Mouse (Mus musculus) MEL (cell line): Measurements from ENCODE around the gene Cuta.

Source experiments
- CTCF ChIP-seq, 3 experiments: IDR thresholded peaks in 2 of 3; conservative IDR thresholded peaks in 1 of 3; 2 replicates each; pipeline ENCODE4 v1.5.1; 2011 to 2012; ENCODE audit warnings: low read length in 3 of 3, low read depth in 2 of 3, mild to moderate bottlenecking in 2 of 3, improper control_type of control experiment in 1 of 3, inconsistent platforms in 1 of 3, mixed read lengths in 1 of 3, moderate library complexity in 1 of 3; ENCODE audit not compliant: control insufficient read depth in 1 of 3, insufficient read depth in 1 of 3, poor library complexity in 1 of 3, severe bottlenecking in 1 of 3
- HCFC1 ChIP-seq: IDR thresholded peaks from 2 replicates; pipeline ENCODE4 v1.6.1; 2012; ENCODE audit warnings: low read depth, mild to moderate bottlenecking, inconsistent platforms, low read length, improper control_type of control experiment, moderate library complexity
- POLR2A ChIP-seq, 2 experiments: IDR thresholded peaks; 2 replicates each; pipeline ENCODE4 v1.6.1; 2011 to 2012; ENCODE audit warnings: low read length in 2 of 2, mild to moderate bottlenecking in 2 of 2, control low read depth in 1 of 2, improper control_type of control experiment in 1 of 2, low read depth in 1 of 2, moderate library complexity in 1 of 2; ENCODE audit not compliant: control insufficient read depth in 1 of 2, insufficient read depth in 1 of 2, poor library complexity in 1 of 2
- POLR2AphosphoS5 ChIP-seq: IDR thresholded peaks from 2 replicates; pipeline ENCODE4 v1.6.1; 2012; ENCODE audit warnings: low read depth, borderline replicate concordance, mild to moderate bottlenecking, inconsistent platforms, low read length, moderate library complexity, mixed read lengths
- ZKSCAN1 ChIP-seq: IDR thresholded peaks from 2 replicates; pipeline ENCODE4 v1.6.1; 2012; ENCODE audit warnings: low read depth, mild to moderate bottlenecking, inconsistent platforms, low read length, improper control_type of control experiment, moderate library complexity

DNA sequence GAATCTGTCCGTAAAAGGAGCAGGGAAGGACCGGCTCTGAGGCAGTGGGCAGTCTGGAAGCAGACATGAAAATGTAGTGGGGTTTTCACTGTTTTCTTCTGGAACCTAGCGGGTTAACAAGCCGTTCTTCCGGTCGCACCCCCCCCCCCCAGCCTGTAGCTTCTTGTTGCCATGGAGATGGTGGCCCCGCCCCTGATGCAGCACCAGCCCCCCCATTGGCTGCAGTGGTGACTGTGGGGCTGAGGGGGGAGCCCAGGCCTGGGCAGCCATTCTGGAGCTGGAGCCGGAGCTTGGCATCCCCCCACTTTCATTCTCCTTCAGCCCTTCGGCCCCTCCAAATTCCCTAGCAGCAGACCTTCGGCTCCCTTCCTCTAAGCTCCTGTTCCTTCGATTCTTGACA is 12.0 kb upstream of the Cuta start:
- TF ChIP-seq POLR2A (IDR thresholded peaks at IDR 0.05; ENCODE audit: control insufficient read depth in 1 of 2, insufficient read depth in 1 of 2, low read depth in 1 of 2, low read length in 2 of 2, poor library complexity in 1 of 2) = no peak
- TF ChIP-seq CTCF (IDR thresholded peaks at IDR 0.05 in 2 of 3, conservative IDR thresholded peaks at IDR 0.05 in 1 of 3; ENCODE audit: control insufficient read depth in 1 of 3, insufficient read depth in 1 of 3, low read depth in 2 of 3, low read length in 3 of 3, poor library complexity in 1 of 3, severe bottlenecking in 1 of 3) = no peak
- no peak for TF ChIP-seq POLR2AphosphoS5
- TF ChIP-seq HCFC1 = no peak
- no peak for TF ChIP-seq ZKSCAN1
